Mouse (Mus musculus): ENCODE results near the gene Gatad2b. TPM values are rescaled to one million over a fixed set of nuclear protein-coding genes. Genes with fewer than 3 reads are reported as not detected.
A peak's percentile ranks its signal among the peaks of the same experiment; 100 is the strongest.

The Gatad2b gene
- total RNA-seq, 1 experiment from 2014 or later, result 39.8 TPM

DNA sequence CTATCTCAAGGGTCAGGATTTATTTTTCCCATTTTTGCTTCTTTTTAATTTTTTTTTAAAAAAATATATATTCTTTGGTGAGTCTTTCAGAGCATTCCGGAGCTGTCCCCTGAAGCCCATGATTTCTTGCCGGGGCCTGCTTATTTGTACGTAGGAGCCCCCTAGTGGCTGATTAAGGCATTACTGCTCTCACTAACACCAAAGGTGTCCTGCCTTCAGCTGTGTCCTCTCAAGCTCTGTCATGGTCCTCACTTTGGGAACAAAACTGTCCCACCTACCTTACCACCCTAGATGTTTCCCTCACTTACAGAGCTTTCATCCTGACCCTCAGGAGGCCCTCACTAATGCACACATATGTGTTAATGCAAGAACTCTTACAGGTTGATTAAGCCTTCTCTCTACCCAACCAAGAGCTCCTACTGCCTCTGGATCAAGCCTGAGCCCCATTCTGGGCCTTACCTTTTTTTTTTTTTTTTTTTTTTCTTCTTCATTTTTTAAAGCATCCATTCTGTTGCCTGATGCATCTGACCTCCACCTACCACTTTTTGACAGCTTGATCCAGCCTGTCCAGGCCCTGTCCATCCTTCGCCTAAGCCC is 80.6 kb downstream of the Gatad2b start:
- ATAC-seq (replicated peaks; ENCODE audit: low read depth, poor library complexity, severe bottlenecking), result peak; percentile 86

DNA sequence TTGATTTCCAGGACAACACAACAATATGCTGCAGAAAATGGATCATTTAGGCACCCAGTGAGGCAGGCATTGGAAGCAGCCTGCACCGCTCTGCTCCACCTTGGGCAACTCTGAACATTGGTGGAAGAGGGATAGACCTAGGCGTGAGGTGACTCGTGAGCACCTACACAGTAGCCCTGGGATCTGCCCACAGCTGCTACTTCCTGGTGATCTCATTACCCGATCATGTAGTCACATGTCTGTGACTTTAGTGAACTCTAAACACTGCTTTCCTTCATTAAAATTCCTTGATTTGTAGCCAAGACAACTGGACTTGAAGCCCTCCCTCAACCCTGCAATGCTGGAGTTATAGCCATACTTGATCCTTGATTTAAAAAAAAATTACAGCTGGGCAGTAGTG is 81.4 kb downstream of the Gatad2b start:
- no peak for ATAC-seq (replicated peaks; ENCODE audit: low read depth, poor library complexity, severe bottlenecking)

- no peak for ATAC-seq (replicated peaks; ENCODE audit: low read depth, poor library complexity, severe bottlenecking)
Observed at GRCm38 (mm10) chr3:90375562-90376246, 82.7 kb downstream of the Gatad2b start.

- ATAC-seq (replicated peaks; ENCODE audit: low read depth, poor library complexity, severe bottlenecking), result no peak
Observed at GRCm38 (mm10) chr3:90376247-90376585, 83.2 kb downstream of the Gatad2b start.

DNA sequence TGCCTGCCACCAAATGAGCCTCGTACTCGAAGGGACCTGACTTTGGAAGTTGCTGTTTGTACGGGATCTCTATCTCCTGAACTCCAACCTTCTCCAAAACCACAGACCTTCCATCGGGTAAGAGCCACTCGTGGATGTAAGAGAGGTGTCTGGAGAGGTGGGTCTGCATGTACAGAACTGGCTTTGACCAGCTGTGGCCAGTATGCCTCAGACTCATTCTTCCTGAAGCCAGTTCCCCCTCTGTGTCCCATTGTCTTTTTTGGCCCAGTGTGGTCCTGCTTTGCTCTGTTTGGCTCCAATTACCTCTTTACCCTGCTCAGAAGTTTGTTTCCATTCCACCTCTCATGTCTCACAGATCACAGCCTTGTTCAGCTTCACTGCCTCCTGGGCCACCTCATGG is 85.5 kb downstream of the Gatad2b start:
- ATAC-seq (replicated peaks; ENCODE audit: low read depth, poor library complexity, severe bottlenecking), result no peak

DNA sequence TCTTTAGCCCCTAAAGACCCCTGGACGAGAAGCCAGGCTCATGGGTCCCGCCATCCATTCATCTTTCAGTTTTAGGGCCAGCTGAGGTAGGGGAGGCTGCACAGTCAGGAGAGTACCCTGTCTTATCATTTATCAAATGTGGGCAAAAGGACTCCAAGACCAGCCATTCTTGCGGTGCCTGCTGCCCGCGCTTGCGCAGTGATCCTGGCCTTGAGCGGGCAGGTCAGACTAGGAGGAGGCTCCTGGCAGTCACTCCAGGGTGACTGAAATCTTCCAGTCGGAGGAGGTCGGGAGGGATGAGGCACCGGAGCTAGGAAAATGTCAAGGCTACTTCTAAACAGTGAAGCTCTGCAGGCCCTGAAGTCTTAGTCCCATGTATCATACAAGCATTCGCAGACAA is 88.7 kb downstream of the Gatad2b start:
- ATAC-seq (replicated peaks; ENCODE audit: low read depth, poor library complexity, severe bottlenecking), result no peak

- peak; percentile 97 for ATAC-seq (replicated peaks; ENCODE audit: low read depth, poor library complexity, severe bottlenecking)
Observed at GRCm38 (mm10) chr3:90383690-90384089, 90.7 kb downstream of the Gatad2b start.

- ATAC-seq (replicated peaks; ENCODE audit: low read depth, poor library complexity, severe bottlenecking), result no peak
Observed at GRCm38 (mm10) chr3:90384851-90385375, 91.9 kb downstream of the Gatad2b start.

DNA sequence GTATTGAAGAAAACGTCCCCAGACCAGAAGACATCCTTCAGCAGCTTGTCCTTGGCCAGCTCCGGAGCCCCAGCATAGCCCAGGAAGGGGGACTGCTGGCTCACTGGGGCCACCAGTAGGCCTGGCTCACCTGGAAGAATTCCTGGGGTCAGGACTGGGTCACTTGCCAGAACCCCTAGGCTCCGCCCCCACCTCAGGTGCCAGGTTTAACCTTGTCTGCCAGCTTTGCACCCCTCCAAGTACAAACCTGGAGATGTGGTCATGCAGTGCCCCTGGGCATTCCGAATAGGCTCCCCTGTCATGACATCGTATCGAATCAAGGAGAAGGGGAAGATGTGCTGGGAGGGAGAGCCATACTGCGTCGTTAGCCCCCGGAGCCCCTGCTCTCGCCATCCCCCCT is 93.8 kb downstream of the Gatad2b start:
- no peak for ATAC-seq (replicated peaks; ENCODE audit: low read depth, poor library complexity, severe bottlenecking)

- no peak for ATAC-seq (replicated peaks; ENCODE audit: low read depth, poor library complexity, severe bottlenecking)
Observed at GRCm38 (mm10) chr3:90387483-90387882, 94.5 kb downstream of the Gatad2b start.

DNA sequence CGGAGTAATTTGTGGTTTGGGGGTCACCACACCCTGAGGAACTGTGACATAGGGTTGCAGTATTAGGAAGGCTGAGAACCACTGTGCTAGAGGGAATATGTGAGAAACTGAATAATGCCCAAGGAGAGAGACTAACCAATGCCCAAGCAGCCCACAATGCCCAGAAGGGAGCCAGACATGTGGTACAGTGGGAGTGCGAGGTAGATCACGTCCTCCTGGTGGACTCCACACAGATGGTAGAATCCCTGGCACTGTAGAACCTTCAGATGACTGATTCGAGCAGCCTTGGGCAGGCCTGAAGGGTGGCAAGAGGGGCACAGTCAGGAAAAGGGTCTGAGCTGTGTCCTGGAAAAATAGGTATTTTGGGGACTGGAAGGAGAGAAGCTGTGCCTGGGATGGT is 95.2 kb downstream of the Gatad2b start:
- peak; percentile 30; the same call in 1 of the 2 replicates for ATAC-seq (replicated peaks; ENCODE audit: low read depth, poor library complexity, severe bottlenecking)

DNA sequence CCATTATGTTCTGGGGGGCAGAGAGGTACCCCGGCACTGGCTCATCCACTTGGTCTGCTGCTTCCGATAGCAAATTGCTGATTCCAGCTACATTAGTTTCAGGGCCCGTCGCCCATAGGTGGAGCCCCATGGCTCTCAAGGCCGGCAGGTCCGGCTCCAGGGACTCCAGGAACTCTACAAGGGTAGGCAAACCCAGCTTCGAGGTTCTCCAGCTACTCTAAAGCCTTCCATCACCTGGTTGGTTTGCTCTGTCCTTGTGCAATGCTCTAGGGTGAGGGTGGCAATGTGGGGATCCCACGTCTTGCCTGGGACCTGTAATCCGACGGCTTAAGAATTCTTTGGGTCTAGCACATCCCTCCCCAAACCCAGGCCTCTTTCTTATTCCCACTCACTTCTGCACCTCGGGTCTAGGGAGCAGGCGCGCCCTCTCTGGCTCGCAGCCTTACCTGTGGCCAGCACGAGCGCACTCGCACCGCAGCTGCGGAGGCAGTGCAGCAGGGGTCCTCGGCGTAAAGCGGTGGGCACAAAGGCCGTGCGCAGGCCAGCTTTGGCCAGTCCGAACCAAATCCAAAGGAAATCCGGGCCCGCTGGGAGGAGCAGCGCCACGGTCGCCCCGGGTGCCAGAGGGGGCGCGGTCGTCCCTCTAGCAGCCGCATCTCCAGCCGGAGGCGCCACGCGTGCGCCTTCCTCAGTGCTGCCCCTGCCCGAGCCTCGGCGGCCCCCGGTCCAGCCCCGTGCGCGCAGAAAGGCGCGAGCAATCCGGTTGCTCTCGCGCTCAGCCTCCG is 95.9 kb downstream of the Gatad2b start:
- ATAC-seq (replicated peaks; ENCODE audit: low read depth, poor library complexity, severe bottlenecking), result peak; percentile 10; the same call in 1 of the 2 replicates

DNA sequence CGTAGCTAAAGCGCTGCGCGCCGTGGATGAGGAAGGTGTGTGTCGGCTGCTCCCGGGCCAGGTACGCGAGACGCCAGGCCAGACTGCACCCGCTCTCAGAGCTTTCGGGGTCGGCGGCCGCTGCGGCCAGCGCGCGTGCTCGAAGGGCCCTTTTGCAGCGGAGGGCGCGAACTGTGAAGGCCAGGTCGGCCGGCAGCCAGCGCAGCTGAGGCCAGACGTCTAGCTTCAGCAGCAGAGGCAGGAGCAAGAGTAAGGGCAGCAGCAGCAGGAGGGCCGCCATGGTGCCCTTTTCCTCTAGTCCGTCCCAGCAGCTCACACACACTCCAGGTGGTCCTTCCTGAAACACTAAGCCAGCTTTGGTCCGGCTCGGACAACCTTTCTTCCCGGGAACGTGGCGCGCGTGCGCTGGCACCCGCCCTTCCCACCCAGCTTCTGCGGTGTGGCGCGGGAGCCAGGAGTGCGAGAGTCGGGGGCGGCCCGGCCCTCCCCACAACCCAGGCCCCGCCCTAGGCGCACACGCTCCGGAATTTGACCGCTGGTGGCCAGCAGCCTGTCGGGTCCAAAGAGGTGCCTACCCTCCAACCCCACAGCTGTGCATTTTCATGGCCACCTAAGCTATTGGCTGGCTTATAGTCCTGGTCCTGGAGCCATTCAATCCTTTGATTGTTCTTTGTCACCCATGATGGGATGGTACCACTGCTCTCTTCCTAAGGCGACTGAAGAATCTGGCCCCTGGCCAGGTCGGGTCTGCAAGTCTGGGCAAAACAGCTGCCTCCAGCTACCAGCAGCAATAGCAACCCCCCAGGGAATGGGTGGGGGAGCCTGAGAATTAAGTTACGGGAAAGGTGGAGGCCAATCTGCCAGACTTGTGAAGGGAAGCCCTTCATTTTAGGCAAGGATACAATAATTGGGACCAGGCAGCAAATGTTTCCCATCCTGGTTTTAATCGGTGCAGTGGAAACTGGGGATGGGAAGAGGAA is 96.8 kb downstream of the Gatad2b start, which contains the start of gene Slc27a3:
Gene Slc27a3, minus strand, starts transcription at position 428 of the 980 bp plus-strand sequence.
- ATAC-seq (replicated peaks; ENCODE audit: low read depth, poor library complexity, severe bottlenecking), result no peak

- no peak for ATAC-seq (replicated peaks; ENCODE audit: low read depth, poor library complexity, severe bottlenecking)
Observed at GRCm38 (mm10) chr3:90391004-90391403, 98.0 kb downstream of the Gatad2b start.

DNA sequence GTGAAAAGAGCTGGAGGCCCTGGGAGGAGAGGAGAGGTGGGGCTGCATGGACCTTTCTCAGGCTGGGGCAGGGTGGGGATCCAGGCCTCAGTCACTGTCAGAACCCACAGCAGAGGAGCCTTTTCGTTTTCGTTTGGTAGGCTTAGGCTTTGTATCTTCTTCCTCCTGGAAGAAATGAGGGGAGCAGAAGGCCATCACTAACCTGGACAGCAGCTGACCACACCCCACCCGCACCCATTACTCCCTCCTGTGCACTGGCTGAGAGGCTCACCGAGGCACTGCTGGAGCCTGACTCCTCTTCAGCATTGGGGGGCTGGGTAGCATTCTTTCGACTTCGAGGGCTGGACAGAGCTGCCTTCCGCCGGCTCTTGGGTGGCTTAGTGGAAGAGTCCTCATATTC is 99.0 kb downstream of the Gatad2b start:
- no peak for ATAC-seq (replicated peaks; ENCODE audit: low read depth, poor library complexity, severe bottlenecking)

DNA sequence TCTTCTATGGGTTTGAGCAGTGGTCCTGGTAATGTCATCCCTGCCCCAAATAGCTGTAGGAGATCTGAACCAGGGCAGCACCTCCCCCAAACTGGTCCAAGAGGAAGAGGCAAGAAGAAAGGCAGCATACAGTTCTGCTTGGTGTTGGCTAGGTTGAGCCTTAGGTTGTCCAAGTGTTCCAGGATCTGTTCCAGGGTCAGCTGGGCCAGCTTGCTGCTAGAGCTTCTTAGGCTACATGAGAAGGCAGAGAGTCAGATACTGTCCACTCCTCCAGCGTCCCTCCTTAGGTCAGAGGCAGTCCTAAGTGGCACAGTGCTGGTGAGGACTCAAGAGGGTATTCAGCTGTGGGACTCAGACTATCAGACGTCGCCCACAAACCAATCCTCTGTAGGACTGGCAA is 99.7 kb downstream of the Gatad2b start:
- ATAC-seq (replicated peaks; ENCODE audit: low read depth, poor library complexity, severe bottlenecking), result no peak

GRCm38 (mm10) chr3:90395629-90396028 is 102.7 kb downstream of the Gatad2b start:
- no peak for ATAC-seq (replicated peaks; ENCODE audit: low read depth, poor library complexity, severe bottlenecking)

DNA sequence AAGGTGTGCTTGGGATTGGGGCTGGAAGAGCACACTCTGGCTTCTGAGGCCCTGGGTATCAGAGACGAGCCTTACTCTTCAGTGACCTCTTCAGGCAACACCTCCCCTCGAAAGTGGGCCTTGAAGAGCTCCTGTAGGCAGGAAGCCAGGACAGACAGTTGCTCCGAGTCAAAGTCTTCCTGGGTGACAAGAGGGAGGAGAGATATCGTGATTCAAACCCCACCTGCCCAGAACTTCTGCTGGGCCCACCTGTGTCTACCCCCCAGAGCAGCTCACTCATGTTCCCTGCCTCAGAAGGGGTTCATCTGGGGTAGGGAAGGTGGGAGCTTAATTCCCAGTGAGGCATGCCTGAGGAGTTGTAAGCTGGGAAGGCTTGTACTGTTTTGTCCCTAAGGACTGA is 108.0 kb downstream of the Gatad2b start:
- no peak for ATAC-seq (replicated peaks; ENCODE audit: low read depth, poor library complexity, severe bottlenecking)

DNA sequence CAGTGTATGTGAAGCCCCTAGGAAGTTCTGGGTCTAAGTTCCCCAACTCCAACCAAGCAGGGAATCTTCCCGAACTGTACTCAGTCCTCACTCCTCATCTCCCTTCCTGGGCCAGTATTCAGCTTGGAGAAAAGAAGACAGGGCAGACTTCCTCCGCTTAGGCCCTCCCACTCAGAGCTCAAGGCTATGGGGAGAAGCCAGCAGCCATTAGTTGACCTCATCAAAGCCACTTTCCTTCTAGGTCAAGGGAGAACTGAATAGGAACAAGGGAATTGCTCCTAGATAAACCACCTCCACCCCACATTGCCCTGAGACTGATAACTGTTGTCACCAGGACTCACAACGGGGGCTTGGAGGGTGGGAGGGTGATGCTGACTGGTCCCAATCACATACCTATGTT is 111.1 kb downstream of the Gatad2b start:
- no peak for ATAC-seq (replicated peaks; ENCODE audit: low read depth, poor library complexity, severe bottlenecking)

DNA sequence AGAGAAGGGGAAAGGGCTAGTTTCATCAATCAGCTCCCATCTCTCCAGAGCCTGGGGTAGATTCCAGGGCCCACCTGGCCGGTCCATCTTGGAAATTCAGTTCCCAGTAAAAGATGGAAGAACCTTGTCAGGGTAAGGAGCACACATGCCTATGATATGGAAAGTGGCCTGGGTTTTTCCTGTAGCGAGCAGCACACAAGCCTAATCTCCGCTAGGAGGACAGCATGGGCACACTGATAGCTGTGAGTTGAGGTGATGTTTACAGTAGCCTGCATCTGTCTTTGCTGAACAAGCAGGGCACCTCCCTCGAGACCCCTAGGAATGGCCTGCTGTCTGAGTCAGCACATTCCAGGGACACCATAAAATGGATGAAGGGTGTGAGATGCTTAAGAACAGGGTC is 111.6 kb downstream of the Gatad2b start:
- ATAC-seq (replicated peaks; ENCODE audit: low read depth, poor library complexity, severe bottlenecking), result no peak

All from common myeloid progenitor, adult 5-6 weeks (primary cell).